Mouse (Mus musculus) MEL (cell line): ENCODE measurements around the gene Olfr1012. TPM values are rescaled to one million over a fixed set of nuclear protein-coding genes. Genes with fewer than 3 reads are reported as not detected.

ENCODE experiments used
- DNase-seq: peaks from one replicate; pipeline ENCODE4 v3.0.0; 2011; ENCODE audit warnings: low read depth, low spot score
- H3K27ac ChIP-seq: 2 replicates; pipeline ENCODE4 v1.5.1; 2012; ENCODE audit warnings: low read depth, mild to moderate bottlenecking, control low read depth, low read length, moderate library complexity; ENCODE audit not compliant: control insufficient read depth
- H3K27me3 ChIP-seq, 2 experiments: fragments of 150-350 bp in 1 of 2; sonication (generic) in 1 of 2; 2 replicates each; pipeline ENCODE4 v1.6.1; 2012; ENCODE audit warnings: low read length in 2 of 2, mild to moderate bottlenecking in 2 of 2, improper control_type of control experiment in 1 of 2, moderate library complexity in 1 of 2; ENCODE audit not compliant: insufficient read depth in 2 of 2, control insufficient read depth in 1 of 2
- H3K36me3 ChIP-seq, 2 experiments: 2 replicates each; pipeline ENCODE4 v1.6.1; 2012 to 2014; ENCODE audit warnings: low read length in 2 of 2, improper control_type of control experiment in 1 of 2, inconsistent platforms in 1 of 2, mild to moderate bottlenecking in 1 of 2; ENCODE audit not compliant: insufficient read depth in 2 of 2, control insufficient read depth in 1 of 2
- H3K4me1 ChIP-seq, 2 experiments: fragments of 150-350 bp in 1 of 2; sonication (generic) in 1 of 2; 2 replicates each; pipeline ENCODE4 v1.6.1; 2012; ENCODE audit warnings: low read length in 2 of 2, improper control_type of control experiment in 1 of 2, mild to moderate bottlenecking in 1 of 2; ENCODE audit not compliant: insufficient read depth in 2 of 2, control insufficient read depth in 1 of 2
- H3K4me3 ChIP-seq, 2 experiments: fragments of 150-350 bp in 1 of 2; sonication (generic) in 1 of 2; 2 replicates each; pipeline ENCODE4 v1.5.1; 2012; ENCODE audit warnings: low read depth in 2 of 2, low read length in 2 of 2, mild to moderate bottlenecking in 2 of 2, moderate library complexity in 2 of 2, control low read depth in 1 of 2, improper control_type of control experiment in 1 of 2; ENCODE audit not compliant: control insufficient read depth in 1 of 2, insufficient read depth in 1 of 2
- H3K79me2 ChIP-seq: 2 replicates; pipeline ENCODE4 v1.6.1; 2012; ENCODE audit warnings: mild to moderate bottlenecking, low read length, moderate library complexity; ENCODE audit not compliant: control insufficient read depth, poor library complexity, insufficient read depth
- H3K9ac ChIP-seq: 2 replicates; pipeline ENCODE4 v1.6.1; 2012; ENCODE audit warnings: low read depth, mild to moderate bottlenecking, control low read depth, low read length, moderate library complexity; ENCODE audit not compliant: control insufficient read depth, poor library complexity, severe bottlenecking
- H3K9me3 ChIP-seq: fragments of 150-350 bp; sonication (generic); replicated peaks from 2 replicates; pipeline ENCODE4 v1.6.1; 2012; ENCODE audit warnings: mild to moderate bottlenecking, low read length, improper control_type of control experiment, moderate library complexity; ENCODE audit not compliant: insufficient read depth
- BHLHE40 ChIP-seq: IDR thresholded peaks from 2 replicates; pipeline ENCODE4 v1.6.1; 2012; ENCODE audit warnings: low read depth, mild to moderate bottlenecking, inconsistent platforms, low read length, improper control_type of control experiment, borderline replicate concordance
- CHD2 ChIP-seq: IDR thresholded peaks from 2 replicates; pipeline ENCODE4 v1.6.1; 2011; ENCODE audit warnings: low read length, improper control_type of control experiment
- CTCF ChIP-seq, 3 experiments: IDR thresholded peaks in 2 of 3; conservative IDR thresholded peaks in 1 of 3; 2 replicates each; pipeline ENCODE4 v1.5.1; 2011 to 2012; ENCODE audit warnings: low read length in 3 of 3, low read depth in 2 of 3, mild to moderate bottlenecking in 2 of 3, improper control_type of control experiment in 1 of 3, inconsistent platforms in 1 of 3, mixed read lengths in 1 of 3, moderate library complexity in 1 of 3; ENCODE audit not compliant: control insufficient read depth in 1 of 3, insufficient read depth in 1 of 3, poor library complexity in 1 of 3, severe bottlenecking in 1 of 3
- E2F4 ChIP-seq: IDR thresholded peaks from 2 replicates; pipeline ENCODE4 v1.6.1; 2011; ENCODE audit warnings: low read depth, low read length, improper control_type of control experiment, borderline replicate concordance
- ELF1 ChIP-seq: IDR thresholded peaks from 2 replicates; pipeline ENCODE4 v1.6.1; 2014; ENCODE audit warnings: low read depth, mild to moderate bottlenecking, inconsistent platforms, low read length, improper control_type of control experiment, moderate library complexity
- EP300 ChIP-seq, 2 experiments: IDR thresholded peaks; 2 replicates each; pipeline ENCODE4 v1.6.1; 2011; ENCODE audit warnings: improper control_type of control experiment in 2 of 2, low read length in 2 of 2, low read depth in 1 of 2, mild to moderate bottlenecking in 1 of 2
- ETS1 ChIP-seq: IDR thresholded peaks from 2 replicates; pipeline ENCODE4 v1.6.1; 2012; ENCODE audit warnings: low read depth, mild to moderate bottlenecking, inconsistent platforms, low read length, improper control_type of control experiment, moderate library complexity
- GATA1 ChIP-seq: IDR thresholded peaks from 2 replicates; pipeline ENCODE4 v1.6.1; 2011; ENCODE audit warnings: low read depth, low read length, improper control_type of control experiment
- HCFC1 ChIP-seq: IDR thresholded peaks from 2 replicates; pipeline ENCODE4 v1.6.1; 2012; ENCODE audit warnings: low read depth, mild to moderate bottlenecking, inconsistent platforms, low read length, improper control_type of control experiment, moderate library complexity
- JUND ChIP-seq: IDR thresholded peaks from 2 replicates; pipeline ENCODE4 v1.6.1; 2011; ENCODE audit warnings: low read depth, mild to moderate bottlenecking, improper control_type of control experiment, low read length
- KAT2A ChIP-seq: conservative IDR thresholded peaks from 2 replicates; pipeline ENCODE4 v1.6.1; 2012; ENCODE audit warnings: low read depth, low read length, improper control_type of control experiment, inconsistent platforms
- MAX ChIP-seq: IDR thresholded peaks from 2 replicates; pipeline ENCODE4 v1.6.1; 2011; ENCODE audit warnings: low read length, improper control_type of control experiment
- MAZ ChIP-seq: IDR thresholded peaks from 2 replicates; pipeline ENCODE4 v1.6.1; 2012; ENCODE audit warnings: low read depth, mild to moderate bottlenecking, inconsistent platforms, low read length, improper control_type of control experiment
- MXI1 ChIP-seq: IDR thresholded peaks from 2 replicates; pipeline ENCODE4 v1.6.1; 2011; ENCODE audit warnings: mild to moderate bottlenecking, low read depth, low read length, improper control_type of control experiment
- MYB ChIP-seq: IDR thresholded peaks from 2 replicates; pipeline ENCODE4 v1.6.1; 2011; ENCODE audit warnings: mild to moderate bottlenecking, low read depth, low read length, improper control_type of control experiment
- NELFE ChIP-seq: IDR thresholded peaks from 2 replicates; pipeline ENCODE4 v1.6.1; 2011; ENCODE audit warnings: low read depth, low read length, improper control_type of control experiment
- POLR2A ChIP-seq, 2 experiments: IDR thresholded peaks; 2 replicates each; pipeline ENCODE4 v1.6.1; 2011 to 2012; ENCODE audit warnings: low read length in 2 of 2, mild to moderate bottlenecking in 2 of 2, control low read depth in 1 of 2, improper control_type of control experiment in 1 of 2, low read depth in 1 of 2, moderate library complexity in 1 of 2; ENCODE audit not compliant: control insufficient read depth in 1 of 2, insufficient read depth in 1 of 2, poor library complexity in 1 of 2
- POLR2AphosphoS5 ChIP-seq: IDR thresholded peaks from 2 replicates; pipeline ENCODE4 v1.6.1; 2012; ENCODE audit warnings: low read depth, borderline replicate concordance, mild to moderate bottlenecking, inconsistent platforms, low read length, moderate library complexity, mixed read lengths
- RAD21 ChIP-seq: IDR thresholded peaks from 2 replicates; pipeline ENCODE4 v1.6.1; 2011; ENCODE audit warnings: mild to moderate bottlenecking, low read depth, low read length, improper control_type of control experiment
- RCOR1 ChIP-seq: IDR thresholded peaks from 2 replicates; pipeline ENCODE4 v1.6.1; 2012; ENCODE audit warnings: low read depth, mild to moderate bottlenecking, inconsistent platforms, low read length, improper control_type of control experiment
- SIN3A ChIP-seq: IDR thresholded peaks from 2 replicates; pipeline ENCODE4 v1.6.1; 2012; ENCODE audit warnings: low read length, improper control_type of control experiment, inconsistent platforms
- SMC3 ChIP-seq: IDR thresholded peaks from 2 replicates; pipeline ENCODE4 v1.6.1; 2011; ENCODE audit warnings: low read depth, low read length, improper control_type of control experiment
- TAL1 ChIP-seq: IDR thresholded peaks from 2 replicates; pipeline ENCODE4 v1.6.1; 2012; ENCODE audit warnings: mild to moderate bottlenecking, inconsistent platforms, low read length, moderate library complexity, mixed read lengths
- TCF12 ChIP-seq: IDR thresholded peaks from 2 replicates; pipeline ENCODE4 v1.6.1; 2014; ENCODE audit warnings: low read depth, mild to moderate bottlenecking, inconsistent platforms, low read length, improper control_type of control experiment, moderate library complexity
- UBTF ChIP-seq: IDR thresholded peaks from 2 replicates; pipeline ENCODE4 v1.6.1; 2012; ENCODE audit warnings: low read depth, mild to moderate bottlenecking, inconsistent platforms, low read length, improper control_type of control experiment, moderate library complexity, borderline replicate concordance; ENCODE audit not compliant: insufficient read depth
- USF2 ChIP-seq, 2 experiments: IDR thresholded peaks; 2 replicates each; pipeline ENCODE4 v1.6.1; 2011 to 2012; ENCODE audit warnings: improper control_type of control experiment in 2 of 2, low read length in 2 of 2, borderline replicate concordance in 1 of 2, inconsistent platforms in 1 of 2, low read depth in 1 of 2, mild to moderate bottlenecking in 1 of 2; ENCODE audit not compliant: insufficient read depth in 1 of 2
- ZC3H11A ChIP-seq: IDR thresholded peaks from 2 replicates; pipeline ENCODE4 v1.6.1; 2012; ENCODE audit warnings: low read depth, mild to moderate bottlenecking, inconsistent platforms, low read length, improper control_type of control experiment
- ZKSCAN1 ChIP-seq: IDR thresholded peaks from 2 replicates; pipeline ENCODE4 v1.6.1; 2012; ENCODE audit warnings: low read depth, mild to moderate bottlenecking, inconsistent platforms, low read length, improper control_type of control experiment, moderate library complexity
- ZNF384 ChIP-seq: IDR thresholded peaks from 2 replicates; pipeline ENCODE4 v1.6.1; 2012; ENCODE audit warnings: low read depth, mild to moderate bottlenecking, inconsistent platforms, low read length, improper control_type of control experiment
- polyA plus RNA-seq, 2 experiments: library from polyadenylated mRNA; stranded (reverse) in 1 of 2; unstranded in 1 of 2; fragments of >175 nt in 1 of 2; fragments of >200 nt in 1 of 2; gene quantifications; 2 replicates each; pipeline versions ENCODE4 v1.2.1 to v1.2.4; 2012; ENCODE audit warnings: low replicate concordance in 2 of 2, low read depth in 1 of 2; ENCODE audit not compliant: insufficient read length in 2 of 2, insufficient read depth in 1 of 2, missing spikeins in 1 of 2
- total RNA-seq: library from RNA; depleted of rRNA; stranded (reverse); fragments of 300-350 nt; gene quantifications from 2 replicates; pipeline ENCODE4 v1.2.3, GENCODE M21; 2012

Gene Olfr1012
- total and polyA plus RNA-seq, 3 experiments: not detected

- no peak overlapping the region for H3K4me3 ChIP-seq
- no peak for TF ChIP-seq UBTF
- no peak for TF ChIP-seq HCFC1
- no peak for TF ChIP-seq ZKSCAN1
- TF ChIP-seq ZC3H11A: no peak
- TF ChIP-seq POLR2AphosphoS5: no peak
- no peak for TF ChIP-seq SIN3A
- no peak for TF ChIP-seq TAL1
- TF ChIP-seq CHD2: no peak
- TF ChIP-seq ETS1: no peak
- no peak for TF ChIP-seq CTCF (IDR thresholded peaks at IDR 0.05 in 2 of 3, conservative IDR thresholded peaks at IDR 0.05 in 1 of 3; ENCODE audit: control insufficient read depth in 1 of 3, insufficient read depth in 1 of 3, low read depth in 2 of 3, low read length in 3 of 3, poor library complexity in 1 of 3, severe bottlenecking in 1 of 3)
- no peak for TF ChIP-seq RCOR1
- no peak for TF ChIP-seq ELF1
- TF ChIP-seq GATA1: no peak
- TF ChIP-seq EP300 (IDR thresholded peaks at IDR 0.05; ENCODE audit: low read depth in 1 of 2, low read length in 2 of 2): no peak
- H3K4me1 ChIP-seq: no peaks in the 10 kb centered on the region
- no peaks in the 10 kb centered on the region for H3K36me3 ChIP-seq
- no peaks in the 10 kb centered on the region for H3K27me3 ChIP-seq
- no peak overlapping the region for H3K27ac ChIP-seq
- no peaks in the 10 kb centered on the region for H3K79me2 ChIP-seq
- no peak overlapping the region for H3K9ac ChIP-seq
- no peak for DNase-seq
- no peaks in the 10 kb centered on the region for H3K9me3 ChIP-seq
These were observed 8.7 kb downstream of the Olfr1012 start for GRCm38 (mm10) chr2:85753822-85754221.

- no peak overlapping the region; the same call in 1 of the 2 replicates for H3K9ac ChIP-seq
These were observed 36.8 kb downstream of the Olfr1012 start for GRCm38 (mm10) chr2:85725793-85726192.

More at GRCm38 (mm10) chr2:85725793-85726192, 36.8 kb downstream of the Olfr1012 start:
- H3K79me2 ChIP-seq: no peaks in the 10 kb centered on the region
- peak overlapping the region in 1 of 2 experiments; percentile 45; a peak in 2 of 4 replicates for H3K4me3 ChIP-seq
- no peaks in the 10 kb centered on the region for H3K36me3 ChIP-seq
- H3K27ac ChIP-seq: no peak overlapping the region
- H3K27me3 ChIP-seq: no peaks in the 10 kb centered on the region
- DNase-seq: peak; percentile 67
- TF ChIP-seq NELFE: no peak
- TF ChIP-seq BHLHE40: no peak; the same call in 1 of the 2 replicates
- TF ChIP-seq USF2 (IDR thresholded peaks at IDR 0.05; ENCODE audit: borderline replicate concordance in 1 of 2, insufficient read depth in 1 of 2, low read depth in 1 of 2, low read length in 2 of 2): no peak
- TF ChIP-seq CHD2: no peak
- TF ChIP-seq TCF12: no peak
- no peak for TF ChIP-seq POLR2A (IDR thresholded peaks at IDR 0.05; ENCODE audit: control insufficient read depth in 1 of 2, insufficient read depth in 1 of 2, low read depth in 1 of 2, low read length in 2 of 2, poor library complexity in 1 of 2)
- TF ChIP-seq MAZ: no peak
- TF ChIP-seq ETS1: no peak
- TF ChIP-seq SMC3: peak; percentile 83
- no peak for TF ChIP-seq KAT2A
- TF ChIP-seq RAD21: peak; percentile 96
- no peak for TF ChIP-seq ZNF384
- no peak for TF ChIP-seq MAX
- TF ChIP-seq MYB: no peak
- peak; percentile 87 for TF ChIP-seq ZC3H11A
- no peak for TF ChIP-seq MXI1
- no peak for TF ChIP-seq JUND
- no peak for TF ChIP-seq POLR2AphosphoS5
- TF ChIP-seq E2F4: no peak
- peak; percentile 35 to 82 (median 61) for TF ChIP-seq CTCF (IDR thresholded peaks at IDR 0.05 in 2 of 3, conservative IDR thresholded peaks at IDR 0.05 in 1 of 3; ENCODE audit: control insufficient read depth in 1 of 3, insufficient read depth in 1 of 3, low read depth in 2 of 3, low read length in 3 of 3, poor library complexity in 1 of 3, severe bottlenecking in 1 of 3)
- H3K9me3 ChIP-seq: no peaks in the 10 kb centered on the region
- no peaks in the 10 kb centered on the region for H3K4me1 ChIP-seq
